Mouse (Mus musculus): ENCODE measurements at regions not wholly inside any gene's neighbourhood (a gene's known extent, or its start where the extent isn't known, plus 50 kb on each side); places are given as distances from the start of the nearest gene placed in this dataset.

GRCm38 (mm10) chr9:115483024-115483423, 172.8 kb upstream of the Stt3b start:
- no peak for TF ChIP-seq CTCF (IDR thresholded peaks at IDR 0.05; ENCODE audit: borderline replicate concordance, insufficient read depth, low read length)
- no peak for TF ChIP-seq POLR2A (IDR thresholded peaks at IDR 0.05; ENCODE audit: low read depth, low read length)

All from embryonic fibroblast, embryonic 13.5 days (primary cell).